Mouse (Mus musculus): ENCODE measurements around the gene Tulp2. TPM values are rescaled to one million over a fixed set of nuclear protein-coding genes. Genes with fewer than 3 reads are reported as not detected.

Tulp2 gene
- total RNA-seq, 2 experiments from 2014 or later, result 0.84 TPM; not detected in 1

DNA sequence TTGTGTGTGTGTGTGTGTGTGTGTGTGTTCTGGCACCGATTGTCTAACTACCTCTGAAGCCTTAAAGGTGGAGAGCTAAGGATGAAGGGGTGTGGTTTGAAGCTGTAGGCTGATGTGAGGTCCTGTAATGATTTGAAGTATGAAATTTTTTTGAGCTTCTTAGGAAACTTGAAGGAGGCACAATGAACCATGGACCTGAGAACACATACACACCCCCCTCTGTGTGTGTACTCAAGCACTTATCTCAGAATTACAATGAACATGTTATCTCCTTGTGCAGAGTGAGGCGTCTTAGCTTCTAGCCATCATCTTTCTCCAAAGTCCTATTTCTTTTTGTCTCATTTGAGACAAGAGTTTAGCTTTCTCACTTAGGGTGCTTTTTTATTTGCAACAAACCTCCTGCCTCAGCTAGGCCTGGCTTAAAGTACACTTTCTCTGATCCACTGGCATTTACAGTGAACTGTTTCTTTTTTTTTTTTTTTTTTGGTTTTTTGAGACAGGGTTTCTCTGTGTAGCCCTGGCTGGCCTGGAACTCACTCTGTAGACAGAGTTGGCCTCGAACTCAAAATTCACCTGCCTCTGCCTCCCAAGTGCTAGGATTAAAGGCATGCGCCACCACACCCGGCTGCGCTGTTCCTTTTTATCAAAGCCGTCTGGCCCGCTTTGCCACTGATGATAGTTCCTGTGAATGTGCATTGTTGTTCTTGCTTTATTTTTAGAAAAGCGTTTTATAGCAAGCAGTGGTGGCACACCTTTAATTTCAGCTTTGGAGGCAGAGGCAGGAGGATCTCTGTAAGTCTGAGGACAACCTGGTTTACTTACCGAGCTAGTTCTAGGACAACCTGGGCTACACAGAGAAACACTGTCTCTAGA lies 87.2 kb downstream of the Tulp2 start:
- peak; percentile 17; the same call in 1 of the 2 replicates for ATAC-seq (replicated peaks; ENCODE audit: low FRiP score, poor library complexity, severe bottlenecking)

GRCm38 (mm10) chr7:45570103-45570741 lies 88.5 kb downstream of the Tulp2 start, which contains the start of gene Bcat2:
TSS of gene Bcat2 (plus strand) at chr7:45570153.
- ATAC-seq (replicated peaks; ENCODE audit: low FRiP score, poor library complexity, severe bottlenecking), result peak; percentile 82

DNA sequence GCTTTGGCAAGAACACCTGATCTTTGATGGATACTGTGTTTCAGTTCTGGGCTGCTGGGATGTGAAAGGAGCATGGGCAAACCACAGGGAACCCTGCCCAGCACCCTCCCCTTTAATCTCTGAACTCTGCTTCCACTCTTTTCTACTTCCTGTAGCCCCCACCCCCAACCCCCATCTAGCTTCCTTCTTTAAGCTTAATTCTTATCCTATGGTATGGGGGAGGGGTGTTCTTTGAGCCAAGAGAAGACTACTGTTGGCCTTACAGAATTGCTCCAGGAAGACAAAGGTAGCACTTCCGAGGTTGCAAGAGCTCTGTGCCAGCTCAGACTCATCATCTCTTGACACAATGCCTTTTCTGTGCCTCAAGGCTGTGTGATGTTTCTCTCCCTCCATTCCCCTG lies 90.3 kb downstream of the Tulp2 start:
- ATAC-seq (replicated peaks; ENCODE audit: low FRiP score, poor library complexity, severe bottlenecking), result no peak

Other genes starting within 250 kb of the Tulp2 start
Only the 30 nearest of the 36 such genes appear.
- not detected in 2 replicates for gene Slc6a21, start 204.4 kb upstream of the Tulp2 start, total RNA-seq (2015; ENCODE audit: low replicate concordance)
- not detected in 2 replicates for gene Slc6a21, start 204.4 kb upstream of the Tulp2 start, total RNA-seq (2017; ENCODE audit: low replicate concordance)
- gene Trpm4, start 148.1 kb upstream of the Tulp2 start, total RNA-seq (2015; ENCODE audit: low replicate concordance), result not detected in 2 replicates
- gene Trpm4, start 148.1 kb upstream of the Tulp2 start, total RNA-seq (2017; ENCODE audit: low replicate concordance), result not detected in 2 replicates
- gene Hrc, start 146.6 kb upstream of the Tulp2 start, total RNA-seq (2015; ENCODE audit: low replicate concordance), result not detected in 2 replicates
- not detected in 2 replicates for gene Hrc, start 146.6 kb upstream of the Tulp2 start, total RNA-seq (2017; ENCODE audit: low replicate concordance)
- not detected in 2 replicates for gene Ppfia3, start 114.9 kb upstream of the Tulp2 start, total RNA-seq (2015; ENCODE audit: low replicate concordance)
- gene Ppfia3, start 114.9 kb upstream of the Tulp2 start, total RNA-seq (2017; ENCODE audit: low replicate concordance), result not detected in 2 replicates
- gene Lin7b, start 111.3 kb upstream of the Tulp2 start, total RNA-seq (2015; ENCODE audit: low replicate concordance), result not detected in 2 replicates
- gene Lin7b, start 111.3 kb upstream of the Tulp2 start, total RNA-seq (2017; ENCODE audit: low replicate concordance), result not detected in 2 replicates
- gene Snrnp70, start 86.1 kb upstream of the Tulp2 start, total RNA-seq (2015; ENCODE audit: low replicate concordance), result 143 and 194 TPM in 2 replicates
- 312 and 348 TPM in 2 replicates for gene Snrnp70, start 86.1 kb upstream of the Tulp2 start, total RNA-seq (2017; ENCODE audit: low replicate concordance)
- gene Kcna7, start 76.2 kb upstream of the Tulp2 start, total RNA-seq (2015; ENCODE audit: low replicate concordance), result not detected in 2 replicates
- gene Kcna7, start 76.2 kb upstream of the Tulp2 start, total RNA-seq (2017; ENCODE audit: low replicate concordance), result not detected in 2 replicates
- not detected in 2 replicates for gene Ntf5, start 68.2 kb upstream of the Tulp2 start, total RNA-seq (2015; ENCODE audit: low replicate concordance)
- gene Ntf5, start 68.2 kb upstream of the Tulp2 start, total RNA-seq (2017; ENCODE audit: low replicate concordance), result not detected in 2 replicates
- gene Lhb, start 61.1 kb upstream of the Tulp2 start, total RNA-seq (2015; ENCODE audit: low replicate concordance), result not detected in 2 replicates
- gene Lhb, start 61.1 kb upstream of the Tulp2 start, total RNA-seq (2017; ENCODE audit: low replicate concordance), result not detected in 2 replicates
- gene Gys1, start 47.0 kb upstream of the Tulp2 start, total RNA-seq (2015; ENCODE audit: low replicate concordance), result 0.84 and 5.8 TPM in 2 replicates
- 2.1 and 6.2 TPM in 2 replicates for gene Gys1, start 47.0 kb upstream of the Tulp2 start, total RNA-seq (2017; ENCODE audit: low replicate concordance)
- gene Ruvbl2, start 43.8 kb upstream of the Tulp2 start, total RNA-seq (2015; ENCODE audit: low replicate concordance), result 39.0 and 53.3 TPM in 2 replicates
- gene Ruvbl2, start 43.8 kb upstream of the Tulp2 start, total RNA-seq (2017; ENCODE audit: low replicate concordance), result 22.6 and 28.8 TPM in 2 replicates
- 2,156 and 2,353 TPM in 2 replicates for gene Ftl1, start 22.0 kb upstream of the Tulp2 start, total RNA-seq (2015; ENCODE audit: low replicate concordance)
- 950 and 960 TPM in 2 replicates for gene Ftl1, start 22.0 kb upstream of the Tulp2 start, total RNA-seq (2017; ENCODE audit: low replicate concordance)
- 10.1 and 43.6 TPM in 2 replicates for gene Bax, start 15.0 kb upstream of the Tulp2 start, total RNA-seq (2015; ENCODE audit: low replicate concordance)
- gene Bax, start 15.0 kb upstream of the Tulp2 start, total RNA-seq (2017; ENCODE audit: low replicate concordance), result 10.3 and 15.9 TPM in 2 replicates
- not detected in 2 replicates for gene Gm45808, start 4.9 kb downstream of the Tulp2 start, total RNA-seq (2015; ENCODE audit: low replicate concordance)
- 4.9 TPM in 1 of 2 replicates, not detected in the other for gene Gm45808, start 4.9 kb downstream of the Tulp2 start, total RNA-seq (2017; ENCODE audit: low replicate concordance)
- gene Dhdh, start 6.9 kb downstream of the Tulp2 start, total RNA-seq (2015; ENCODE audit: low replicate concordance), result 0.42 and 3.6 TPM in 2 replicates
- 1.0 and 1.6 TPM in 2 replicates for gene Dhdh, start 6.9 kb downstream of the Tulp2 start, total RNA-seq (2017; ENCODE audit: low replicate concordance)
- gene Nucb1, start 28.5 kb downstream of the Tulp2 start, total RNA-seq (2015; ENCODE audit: low replicate concordance), result 164 and 168 TPM in 2 replicates
- 789 and 905 TPM in 2 replicates for gene Nucb1, start 28.5 kb downstream of the Tulp2 start, total RNA-seq (2017; ENCODE audit: low replicate concordance)
- gene Ppp1r15a, start 44.4 kb downstream of the Tulp2 start, total RNA-seq (2015; ENCODE audit: low replicate concordance), result 814 and 867 TPM in 2 replicates
- 569 and 633 TPM in 2 replicates for gene Ppp1r15a, start 44.4 kb downstream of the Tulp2 start, total RNA-seq (2017; ENCODE audit: low replicate concordance)
- gene Plekha4, start 44.5 kb downstream of the Tulp2 start, total RNA-seq (2015; ENCODE audit: low replicate concordance), result 7.2 TPM in 1 of 2 replicates, not detected in the other
- 0.08 and 0.90 TPM in 2 replicates for gene Plekha4, start 44.5 kb downstream of the Tulp2 start, total RNA-seq (2017; ENCODE audit: low replicate concordance)
- not detected in 2 replicates for gene Hsd17b14, start 73.0 kb downstream of the Tulp2 start, total RNA-seq (2015; ENCODE audit: low replicate concordance)
- gene Hsd17b14, start 73.0 kb downstream of the Tulp2 start, total RNA-seq (2017; ENCODE audit: low replicate concordance), result not detected in 2 replicates
- gene Bcat2, start 88.3 kb downstream of the Tulp2 start, total RNA-seq (2015; ENCODE audit: low replicate concordance), result 8.4 and 17.7 TPM in 2 replicates
- gene Bcat2, start 88.3 kb downstream of the Tulp2 start, total RNA-seq (2017; ENCODE audit: low replicate concordance), result 4.0 and 22.0 TPM in 2 replicates
- gene Fgf21, start 133.6 kb downstream of the Tulp2 start, total RNA-seq (2015; ENCODE audit: low replicate concordance), result not detected in 2 replicates
- not detected in 2 replicates for gene Fgf21, start 133.6 kb downstream of the Tulp2 start, total RNA-seq (2017; ENCODE audit: low replicate concordance)
- gene Fut1, start 135.4 kb downstream of the Tulp2 start, total RNA-seq (2015; ENCODE audit: low replicate concordance), result not detected in 2 replicates
- gene Fut1, start 135.4 kb downstream of the Tulp2 start, total RNA-seq (2017; ENCODE audit: low replicate concordance), result not detected in 2 replicates
- gene Izumo1, start 139.9 kb downstream of the Tulp2 start, total RNA-seq (2015; ENCODE audit: low replicate concordance), result not detected in 2 replicates
- gene Izumo1, start 139.9 kb downstream of the Tulp2 start, total RNA-seq (2017; ENCODE audit: low replicate concordance), result not detected in 2 replicates
- gene Rasip1, start 145.6 kb downstream of the Tulp2 start, total RNA-seq (2015; ENCODE audit: low replicate concordance), result not detected in 2 replicates
- not detected in 2 replicates for gene Rasip1, start 145.6 kb downstream of the Tulp2 start, total RNA-seq (2017; ENCODE audit: low replicate concordance)
- not detected in 2 replicates for gene Mamstr, start 158.1 kb downstream of the Tulp2 start, total RNA-seq (2015; ENCODE audit: low replicate concordance)
- gene Mamstr, start 158.1 kb downstream of the Tulp2 start, total RNA-seq (2017; ENCODE audit: low replicate concordance), result not detected in 2 replicates
- gene Fut2, start 184.5 kb downstream of the Tulp2 start, total RNA-seq (2015; ENCODE audit: low replicate concordance), result not detected in 2 replicates
- not detected in 2 replicates for gene Fut2, start 184.5 kb downstream of the Tulp2 start, total RNA-seq (2017; ENCODE audit: low replicate concordance)
- gene Ntn5, start 202.1 kb downstream of the Tulp2 start, total RNA-seq (2015; ENCODE audit: low replicate concordance), result not detected in 2 replicates
- not detected in 2 replicates for gene Ntn5, start 202.1 kb downstream of the Tulp2 start, total RNA-seq (2017; ENCODE audit: low replicate concordance)
- not detected in 2 replicates for gene Sec1, start 212.5 kb downstream of the Tulp2 start, total RNA-seq (2015; ENCODE audit: low replicate concordance)
- not detected in 2 replicates for gene Sec1, start 212.5 kb downstream of the Tulp2 start, total RNA-seq (2017; ENCODE audit: low replicate concordance)
- not detected in 2 replicates for gene Car11, start 218.0 kb downstream of the Tulp2 start, total RNA-seq (2015; ENCODE audit: low replicate concordance)
- not detected in 2 replicates for gene Car11, start 218.0 kb downstream of the Tulp2 start, total RNA-seq (2017; ENCODE audit: low replicate concordance)
- gene Dbp, start 223.2 kb downstream of the Tulp2 start, total RNA-seq (2015; ENCODE audit: low replicate concordance), result 1.3 and 2.5 TPM in 2 replicates
- 1.7 and 2.6 TPM in 2 replicates for gene Dbp, start 223.2 kb downstream of the Tulp2 start, total RNA-seq (2017; ENCODE audit: low replicate concordance)